Mouse (Mus musculus) stomach, embryonic 16.5 days (tissue): ENCODE data around the gene Fgfbp1. TPM values are rescaled to one million over a fixed set of nuclear protein-coding genes. Genes with fewer than 3 reads are reported as not detected.

Experiments used
- ATAC-seq: fragments of 200-750 bp; cut with Nextera tagmentation; 2 replicates; pipeline ENCODE4 v1.8.0; 2017; ENCODE audit warnings: moderate number of reproducible peaks, moderate TSS enrichment; ENCODE audit not compliant: insufficient read depth, low FRiP score
- H3K27ac ChIP-seq: fragments of 300-500 bp; sonication (generic); 2 replicates; pipeline ENCODE4 v1.5.1; 2014; ENCODE audit warnings: low read length
- H3K27me3 ChIP-seq: fragments of 300-500 bp; sonication (generic); 2 replicates; pipeline ENCODE4 v1.6.1; 2014; ENCODE audit warnings: low read length, control low read depth, mixed read lengths; ENCODE audit not compliant: control insufficient read depth, insufficient read depth
- H3K36me3 ChIP-seq: fragments of 300-500 bp; sonication (generic); 2 replicates; pipeline ENCODE4 v1.6.1; 2014; ENCODE audit warnings: low read length; ENCODE audit not compliant: control insufficient read depth, insufficient read depth
- H3K4me1 ChIP-seq: fragments of 300-500 bp; sonication (generic); 2 replicates; pipeline ENCODE4 v1.6.1; 2014; ENCODE audit warnings: low read length, control low read depth, mixed read lengths; ENCODE audit not compliant: control insufficient read depth, insufficient read depth
- H3K4me2 ChIP-seq: fragments of 300-500 bp; sonication (generic); 2 replicates; pipeline ENCODE4 v1.6.1; 2014; ENCODE audit warnings: low read depth, low read length, mixed read lengths
- H3K4me3 ChIP-seq: fragments of 300-500 bp; sonication (generic); replicated peaks from 2 replicates; pipeline ENCODE4 v1.5.1; 2014; ENCODE audit warnings: mild to moderate bottlenecking, low read length
- H3K9ac ChIP-seq: fragments of 300-500 bp; sonication (generic); 2 replicates; pipeline ENCODE4 v1.6.1; 2014; ENCODE audit warnings: low read length
- H3K9me3 ChIP-seq: fragments of 300-500 bp; sonication (generic); replicated peaks from 2 replicates; pipeline ENCODE4 v1.6.1; 2016; ENCODE audit warnings: low read length, control low read depth; ENCODE audit not compliant: control insufficient read depth
- WGBS: fragments of 180-500 bp; shearing (Covaris S2); extraction: QIAGEN DNeasy Blood & Tissue Kit; methylation state at CpG from one replicate; pipeline ENCODE4 v1.1.7; 2014; 5-methylcytosine and 5-hydroxymethylcytosine counted together
- polyA plus RNA-seq: library from polyadenylated mRNA; unstranded; fragments of >200 nt; fragmentation: Nextera tagmentation; extraction: Ambion mirVana; gene quantifications from 2 replicates; pipeline ENCODE4 v1.2.1, GENCODE M21; 2015

Fgfbp1 gene
- polyA plus RNA-seq, 1 experiment from 2014 or later, result 112 TPM

GRCm38 (mm10) chr5:43980397-43980796 is 1.2 kb downstream of the Fgfbp1 start:
- 57% methylated on average over 2 of the region's 2 CpGs for WGBS
- Histone ChIP-seq H3K4me2 (peak overlapping the region; percentile 43), H3K4me1 (no peaks in the 10 kb centered on the region), H3K27me3 (no peaks in the 10 kb centered on the region), H3K4me3 (peak overlapping the region; percentile 37; the same call in 1 of the 2 replicates), H3K9ac (no peak overlapping the region), H3K9me3 (no peaks in the 10 kb centered on the region), H3K36me3 (no peaks in the 10 kb centered on the region), H3K27ac (no peak overlapping the region)
- ATAC-seq, result no peak

- Histone ChIP-seq H3K4me3 (no peak overlapping the region), H3K36me3 (no peaks in the 10 kb centered on the region), H3K4me2 (no peak overlapping the region), H3K9ac (no peak overlapping the region), H3K27me3 (no peaks in the 10 kb centered on the region), H3K4me1 (no peaks in the 10 kb centered on the region), H3K9me3 (no peaks in the 10 kb centered on the region), H3K27ac (no peak overlapping the region)
- 56% methylated on average over 1 of the region's 1 CpGs for WGBS
- no peak for ATAC-seq
These were observed 4.6 kb downstream of the Fgfbp1 start for GRCm38 (mm10) chr5:43976821-43977561.

GRCm38 (mm10) chr5:43974166-43974565 is 7.4 kb downstream of the Fgfbp1 start:
- Histone ChIP-seq H3K27me3 (no peaks in the 10 kb centered on the region), H3K36me3 (no peaks in the 10 kb centered on the region), H3K4me1 (no peaks in the 10 kb centered on the region), H3K4me2 (no peak overlapping the region), H3K9me3 (no peaks in the 10 kb centered on the region), H3K27ac (peak overlapping the region; percentile 59; the same call in 1 of the 2 replicates), H3K9ac (no peak overlapping the region), H3K4me3 (no peak overlapping the region)
- WGBS, result 63% methylated on average over 6 of the region's 6 CpGs
- ATAC-seq, result peak; percentile 32; the same call in 1 of the 2 replicates

- ATAC-seq, result no peak
- H3K9me3 ChIP-seq, result no peaks in the 10 kb centered on the region
- no peak overlapping the region for H3K4me2 ChIP-seq
- H3K27ac ChIP-seq, result no peak overlapping the region
- no peak overlapping the region for H3K9ac ChIP-seq
- H3K4me1 ChIP-seq, result no peaks in the 10 kb centered on the region
- H3K27me3 ChIP-seq, result no peaks in the 10 kb centered on the region
- no peaks in the 10 kb centered on the region for H3K36me3 ChIP-seq
- no peak overlapping the region for H3K4me3 ChIP-seq
- 39% methylated on average over 2 of the region's 2 CpGs for WGBS
These were observed 10.4 kb downstream of the Fgfbp1 start for GRCm38 (mm10) chr5:43971156-43971555.

- no peaks in the 10 kb centered on the region for H3K9me3 ChIP-seq
- no peaks in the 10 kb centered on the region for H3K36me3 ChIP-seq
- no peak overlapping the region for H3K4me2 ChIP-seq
- no peaks in the 10 kb centered on the region for H3K4me1 ChIP-seq
- H3K9ac ChIP-seq, result no peak overlapping the region
- WGBS, result 64% methylated on average over 2 of the region's 2 CpGs
- ATAC-seq, result no peak
- no peak overlapping the region for H3K4me3 ChIP-seq
- no peak overlapping the region for H3K27ac ChIP-seq
- H3K27me3 ChIP-seq, result no peaks in the 10 kb centered on the region
These were observed 11.0 kb downstream of the Fgfbp1 start for GRCm38 (mm10) chr5:43970532-43970931.

- WGBS, result 58% methylated on average over 2 of the region's 2 CpGs
- no peaks in the 10 kb centered on the region for H3K9me3 ChIP-seq
- H3K27me3 ChIP-seq, result no peaks in the 10 kb centered on the region
- H3K4me1 ChIP-seq, result no peaks in the 10 kb centered on the region
- no peak overlapping the region for H3K9ac ChIP-seq
- H3K36me3 ChIP-seq, result no peaks in the 10 kb centered on the region
- H3K4me3 ChIP-seq, result no peak overlapping the region
- no peak overlapping the region for H3K27ac ChIP-seq
- no peak overlapping the region for H3K4me2 ChIP-seq
- no peak for ATAC-seq
These were observed 12.9 kb downstream of the Fgfbp1 start for GRCm38 (mm10) chr5:43968634-43969033.

GRCm38 (mm10) chr5:43961056-43961455 is 20.5 kb downstream of the Fgfbp1 start:
- H3K27ac ChIP-seq, result no peak overlapping the region
- no peak for ATAC-seq
- 90% methylated on average over 3 of the region's 3 CpGs for WGBS
- no peak overlapping the region for H3K9ac ChIP-seq
- no peaks in the 10 kb centered on the region for H3K4me1 ChIP-seq
- no peaks in the 10 kb centered on the region for H3K27me3 ChIP-seq
- no peak overlapping the region for H3K4me3 ChIP-seq
- no peak overlapping the region for H3K4me2 ChIP-seq
- H3K9me3 ChIP-seq, result no peaks in the 10 kb centered on the region
- H3K36me3 ChIP-seq, result no peaks in the 10 kb centered on the region

- no peak for ATAC-seq
- Histone ChIP-seq H3K9me3 (no peaks in the 10 kb centered on the region), H3K27ac (no peak overlapping the region), H3K4me1 (no peaks in the 10 kb centered on the region), H3K4me3 (no peak overlapping the region), H3K27me3 (no peaks in the 10 kb centered on the region), H3K9ac (no peak overlapping the region), H3K4me2 (no peak overlapping the region), H3K36me3 (no peaks in the 10 kb centered on the region)
- 86% methylated on average over 3 of the region's 3 CpGs for WGBS
These were observed 21.6 kb downstream of the Fgfbp1 start for GRCm38 (mm10) chr5:43959884-43960440.

GRCm38 (mm10) chr5:43953241-43953640 is 28.3 kb downstream of the Fgfbp1 start:
- H3K4me3 ChIP-seq, result no peak overlapping the region
- H3K27me3 ChIP-seq, result no peaks in the 10 kb centered on the region
- no peaks in the 10 kb centered on the region for H3K36me3 ChIP-seq
- WGBS, result 48% methylated on average over 1 of the region's 1 CpGs
- H3K9me3 ChIP-seq, result no peaks in the 10 kb centered on the region
- ATAC-seq, result no peak
- H3K9ac ChIP-seq, result no peak overlapping the region
- H3K27ac ChIP-seq, result no peak overlapping the region
- no peak overlapping the region for H3K4me2 ChIP-seq
- H3K4me1 ChIP-seq, result peaks cover 8% of the 10 kb centered on the region; the same call in 1 of the 2 replicates
